Mouse (Mus musculus) ES-Bruce4 (cell line): ENCODE data around the gene Olfr1026.

Experiments
- CTCF ChIP-seq: IDR thresholded peaks from one replicate; pipeline ENCODE4 v1.8.1; 2011; ENCODE audit warnings: low read depth, low read length
- EP300 ChIP-seq: IDR thresholded peaks from 2 replicates; pipeline ENCODE4 v1.6.1; 2011; ENCODE audit warnings: low read depth, low read length; ENCODE audit not compliant: insufficient read depth
- POLR2A ChIP-seq: IDR thresholded peaks from one replicate; pipeline ENCODE4 v1.8.1; 2011; ENCODE audit warnings: low read length; ENCODE audit not compliant: insufficient read depth

GRCm38 (mm10) chr2:85885340-85885739 lies 36.0 kb upstream of the Olfr1026 start, which contains the start of gene Olfr1023:
- TF ChIP-seq CTCF: no peak
- TF ChIP-seq EP300: no peak
- TF ChIP-seq POLR2A: no peak
